Mouse (Mus musculus): ENCODE measurements around the gene Cdk14.
A peak's percentile ranks its signal among the peaks of the same experiment; 100 is the strongest.

The Cdk14 gene

GRCm38 (mm10) chr5:4834819-4835480, 585.2 kb downstream of the Cdk14 start:
- no peak for DNase-seq

GRCm38 (mm10) chr5:4833940-4834339, 586.2 kb downstream of the Cdk14 start:
- DNase-seq, result no peak

GRCm38 (mm10) chr5:4826886-4827285, 593.2 kb downstream of the Cdk14 start:
- DNase-seq, result no peak

- DNase-seq, result peak; percentile 45 to 49
Measured at GRCm38 (mm10) chr5:4825951-4826350, 594.2 kb downstream of the Cdk14 start.

GRCm38 (mm10) chr5:4825076-4825475, 595.0 kb downstream of the Cdk14 start:
- DNase-seq, result no peak

GRCm38 (mm10) chr5:4824171-4824570, 595.9 kb downstream of the Cdk14 start:
- DNase-seq, result no peak

- no peak for DNase-seq
Measured at GRCm38 (mm10) chr5:4822041-4822440, 598.1 kb downstream of the Cdk14 start.

GRCm38 (mm10) chr5:4821368-4821771, 598.7 kb downstream of the Cdk14 start:
- no peak for DNase-seq

GRCm38 (mm10) chr5:4816981-4817380, 603.1 kb downstream of the Cdk14 start:
- DNase-seq, result no peak

GRCm38 (mm10) chr5:4814465-4815204, 605.5 kb downstream of the Cdk14 start:
- DNase-seq, result no peak

- no peak for DNase-seq
Measured at GRCm38 (mm10) chr5:4813357-4813756, 606.8 kb downstream of the Cdk14 start.

GRCm38 (mm10) chr5:4812036-4812729, 607.9 kb downstream of the Cdk14 start:
- no peak for DNase-seq

- no peak for DNase-seq
Measured at GRCm38 (mm10) chr5:4805228-4805627, 614.9 kb downstream of the Cdk14 start.

- DNase-seq, result no peak
Measured at GRCm38 (mm10) chr5:4803708-4804107, 616.4 kb downstream of the Cdk14 start.

- no peak for DNase-seq
Measured at GRCm38 (mm10) chr5:4801971-4802370, 618.1 kb downstream of the Cdk14 start.

GRCm38 (mm10) chr5:4801096-4801850, 618.8 kb downstream of the Cdk14 start:
- no peak for DNase-seq

GRCm38 (mm10) chr5:4791219-4791618, 628.9 kb downstream of the Cdk14 start:
- DNase-seq, result peak in 1 of 2 experiments; percentile 10

- DNase-seq, result no peak
Measured at GRCm38 (mm10) chr5:4790265-4790664, 629.8 kb downstream of the Cdk14 start.

- DNase-seq, result no peak
Measured at GRCm38 (mm10) chr5:4788484-4788883, 631.6 kb downstream of the Cdk14 start.

- no peak for DNase-seq
Measured at GRCm38 (mm10) chr5:4786816-4787215, 633.3 kb downstream of the Cdk14 start.

GRCm38 (mm10) chr5:4778274-4778673, 641.8 kb downstream of the Cdk14 start:
- DNase-seq, result no peak

- no peak for DNase-seq
Measured at GRCm38 (mm10) chr5:4776495-4776894, 643.6 kb downstream of the Cdk14 start.
